Mouse (Mus musculus) liver, postnatal 0 days (tissue): ENCODE results near the gene Lsp1.

Experiments
- CTCF ChIP-seq: sonication (generic); IDR thresholded peaks from 2 replicates; pipeline ENCODE4 v1.5.1; 2016; ENCODE audit warnings: antibody characterized with exemption, low read depth
- EP300 ChIP-seq: IDR thresholded peaks from 2 replicates; pipeline ENCODE4 v1.6.1; 2016; ENCODE audit warnings: antibody characterized with exemption, low read depth, mild to moderate bottlenecking

- TF ChIP-seq CTCF (no peak), EP300 (no peak)
Observed at GRCm38 (mm10) chr7:142514048-142514447, 53.4 kb downstream of the Lsp1 start.
